8 mouse cellular contexts compared by ENCODE assay signal in genomic region chr16:30069580-30069949, GRCm38 (mm10). TPM values are rescaled to one million over a fixed set of nuclear protein-coding genes. Genes with fewer than 3 reads are reported as not detected.
DNase-seq lines count a peak whose midpoint lies in the region; ATAC-seq and TF ChIP-seq lines count a peak whose summit lies in the region.

No protein-coding gene starts in this region.

- ATAC-seq in liver, embryonic 13.5 days (ENCODE audit: low read depth) = no peak
- no peak for ATAC-seq in stomach, embryonic 15.5 days (ENCODE audit: insufficient read depth, low FRiP score, low read depth)

- WGBS in thymus, adult 2 months = 10% methylated on average over 4 of the region's 4 CpGs
- 3% methylated on average over 4 of the region's 4 CpGs for WGBS in embryonic facial prominence, embryonic 10.5 days
- WGBS in hindbrain, embryonic 10.5 days = 4% methylated on average over 4 of the region's 4 CpGs
- WGBS in liver, embryonic 13.5 days (ENCODE audit: insufficient replicate concordance) = 2% methylated on average over 4 of the region's 4 CpGs
- 4% methylated on average over 4 of the region's 4 CpGs for WGBS in stomach, embryonic 15.5 days

- no peak for DNase-seq in thymus, adult 2 months
- no peak for DNase-seq in thymus, adult 18-20 months
- no peak for DNase-seq in embryonic facial prominence, embryonic 10.5 days (ENCODE audit: low spot score)
- no peak for DNase-seq in hindbrain, embryonic 10.5 days (ENCODE audit: low spot score)
- no peak for DNase-seq in liver, embryonic 13.5 days
- no peak for DNase-seq in layer of hippocampus, adult 8-10 months (ENCODE audit: low spot score in 2 of 2)
- DNase-seq in right cerebral cortex, postnatal 4 days = no peak

- H3K9me3 ChIP-seq in embryonic facial prominence, embryonic 10.5 days = no peaks in the 10 kb centered on the region
- H3K9me3 ChIP-seq in hindbrain, embryonic 10.5 days = no peaks in the 10 kb centered on the region
- H3K9me3 ChIP-seq in liver, embryonic 13.5 days (replicated peaks) = no peaks in the 10 kb centered on the region
- no peaks in the 10 kb centered on the region for H3K9me3 ChIP-seq in stomach, embryonic 15.5 days

- peaks cover 37% of the 10 kb centered on the region for H3K4me1 ChIP-seq in thymus, adult 2 months (replicated peaks; ENCODE audit: control insufficient read depth, insufficient read depth, low read length)
- H3K4me1 ChIP-seq in embryonic facial prominence, embryonic 10.5 days = peaks cover 60% of the 10 kb centered on the region
- peaks cover 56% of the 10 kb centered on the region for H3K4me1 ChIP-seq in hindbrain, embryonic 10.5 days (replicated peaks)
- peaks cover 49% of the 10 kb centered on the region for H3K4me1 ChIP-seq in liver, embryonic 13.5 days (replicated peaks)
- H3K4me1 ChIP-seq in stomach, embryonic 15.5 days = peaks cover 26% of the 10 kb centered on the region

- H3K27ac ChIP-seq in thymus, adult 2 months (ENCODE audit: control insufficient read depth, insufficient read depth, low read length) = no peak overlapping the region
- H3K27ac ChIP-seq in embryonic facial prominence, embryonic 10.5 days (replicated peaks) = peak overlapping the region; percentile 95
- H3K27ac ChIP-seq in hindbrain, embryonic 10.5 days = peak overlapping the region; percentile 90
- peak overlapping the region; percentile 84 for H3K27ac ChIP-seq in liver, embryonic 13.5 days
- peak overlapping the region; percentile 99 for H3K27ac ChIP-seq in stomach, embryonic 15.5 days

- H3K9ac ChIP-seq in liver, embryonic 13.5 days = peak overlapping the region; percentile 69
- peak overlapping the region; percentile 56; the same call in 1 of the 2 replicates for H3K9ac ChIP-seq in stomach, embryonic 15.5 days

- no peak for TF ChIP-seq CTCF in thymus, adult 2 months (IDR thresholded peaks at IDR 0.05; ENCODE audit: borderline replicate concordance, control insufficient read depth, extremely low read depth, insufficient read depth, low read length, poor library complexity)

- peak overlapping the region; percentile 81 for H3K4me2 ChIP-seq in liver, embryonic 13.5 days
- peak overlapping the region; percentile 86 for H3K4me2 ChIP-seq in stomach, embryonic 15.5 days

- peaks cover 22% of the 10 kb centered on the region for H3K27me3 ChIP-seq in thymus, adult 2 months (ENCODE audit: control insufficient read depth, insufficient read depth, low read length)
- peaks cover 24% of the 10 kb centered on the region for H3K27me3 ChIP-seq in embryonic facial prominence, embryonic 10.5 days (replicated peaks; ENCODE audit: low read depth, poor library complexity, severe bottlenecking)
- H3K27me3 ChIP-seq in hindbrain, embryonic 10.5 days (ENCODE audit: insufficient read depth, poor library complexity, severe bottlenecking) = peaks cover 70% of the 10 kb centered on the region
- peaks cover 80% of the 10 kb centered on the region for H3K27me3 ChIP-seq in liver, embryonic 13.5 days
- no peaks in the 10 kb centered on the region for H3K27me3 ChIP-seq in stomach, embryonic 15.5 days (replicated peaks)

- H3K36me3 ChIP-seq in thymus, adult 2 months (ENCODE audit: control insufficient read depth, insufficient read depth, low read length) = no peaks in the 10 kb centered on the region
- H3K36me3 ChIP-seq in embryonic facial prominence, embryonic 10.5 days (replicated peaks) = peaks cover 7% of the 10 kb centered on the region; the same call in 1 of the 2 replicates
- H3K36me3 ChIP-seq in hindbrain, embryonic 10.5 days = 0 out of 2 replicates have a peak, but pooled peaks cover 6% of the 10 kb centered on the region
- H3K36me3 ChIP-seq in liver, embryonic 13.5 days = 0 out of 2 replicates have a peak, but pooled peaks cover 3% of the 10 kb centered on the region
- no peaks in the 10 kb centered on the region for H3K36me3 ChIP-seq in stomach, embryonic 15.5 days

- no peak for TF ChIP-seq POLR2A in thymus, adult 2 months (IDR thresholded peaks at IDR 0.05; ENCODE audit: control insufficient read depth, extremely low read depth, insufficient read depth, low read length, poor library complexity)

- H3K4me3 ChIP-seq in thymus, adult 2 months (ENCODE audit: control insufficient read depth, insufficient read depth, low read length) = peak overlapping the region; percentile 32
- H3K4me3 ChIP-seq in embryonic facial prominence, embryonic 10.5 days = peak overlapping the region; percentile 61
- H3K4me3 ChIP-seq in hindbrain, embryonic 10.5 days = peak overlapping the region; percentile 58
- H3K4me3 ChIP-seq in liver, embryonic 13.5 days (replicated peaks) = peak overlapping the region; percentile 58
- peak overlapping the region; percentile 46 for H3K4me3 ChIP-seq in stomach, embryonic 15.5 days (replicated peaks)

RNA-seq across cellular contexts. Expression of gene Hes1, which starts 5.4 kb away (rescaled TPM):
- polyA plus RNA-seq in thymus, adult 2 months (2012; rRNA removed) = 33.4 and 40.6 TPM in 2 replicates
- 43.3 and 47.2 TPM in 2 replicates for polyA plus RNA-seq in embryonic facial prominence, embryonic 10.5 days (2016; fragmentation: Nextera tagmentation; extraction: Ambion mirVana)
- polyA plus RNA-seq in hindbrain, embryonic 10.5 days (2016; fragmentation: Nextera tagmentation; extraction: Ambion mirVana) = 31.2 and 31.9 TPM in 2 replicates
- polyA plus RNA-seq in liver, embryonic 13.5 days (2015; fragmentation: Nextera tagmentation; extraction: Ambion mirVana) = 5.9 and 6.9 TPM in 2 replicates
- polyA plus RNA-seq in stomach, embryonic 15.5 days (2015; fragmentation: Nextera tagmentation; extraction: Ambion mirVana) = 64.4 and 67.1 TPM in 2 replicates
- 10 to 100 TPM; 21.8 to 37.1 (median 23.1) TPM for total RNA-seq in layer of hippocampus, adult 8-10 months (2022)
